Mouse (Mus musculus) 416B (cell line): ENCODE results near the gene Cdk5rap2.

Experiments used
- DNase-seq: peaks from one replicate; pipeline ENCODE4 v3.0.0; 2011; ENCODE audit warnings: low read depth

The Cdk5rap2 gene

GRCm38 (mm10) chr4:70260419-70260807, 149.8 kb downstream of the Cdk5rap2 start:
- DNase-seq: no peak

GRCm38 (mm10) chr4:70259726-70260418, 150.4 kb downstream of the Cdk5rap2 start:
- DNase-seq: peak; percentile 25

DNA sequence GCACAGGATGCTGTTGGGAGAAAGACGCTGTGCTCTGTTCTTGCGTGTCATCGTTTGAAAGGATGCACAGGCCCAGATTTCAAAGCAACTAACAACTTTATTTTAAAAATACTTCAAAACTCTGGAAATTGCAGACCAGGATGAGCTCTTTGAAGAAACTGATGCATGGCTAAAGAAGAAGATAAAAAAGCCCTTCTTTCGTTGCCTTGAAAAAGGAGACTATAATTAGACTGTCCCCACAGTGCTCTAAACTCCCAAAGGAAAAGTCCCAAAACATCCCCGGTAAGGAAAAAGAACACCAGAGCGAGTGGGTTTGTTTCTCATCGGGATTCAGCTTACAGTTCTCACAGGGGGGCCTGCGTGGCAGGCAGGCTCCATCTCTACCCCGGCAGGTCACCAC, 151.4 kb downstream of the Cdk5rap2 start:
- DNase-seq: no peak

- no peak for DNase-seq
These were observed 152.0 kb downstream of the Cdk5rap2 start for GRCm38 (mm10) chr4:70258205-70258604.

DNA sequence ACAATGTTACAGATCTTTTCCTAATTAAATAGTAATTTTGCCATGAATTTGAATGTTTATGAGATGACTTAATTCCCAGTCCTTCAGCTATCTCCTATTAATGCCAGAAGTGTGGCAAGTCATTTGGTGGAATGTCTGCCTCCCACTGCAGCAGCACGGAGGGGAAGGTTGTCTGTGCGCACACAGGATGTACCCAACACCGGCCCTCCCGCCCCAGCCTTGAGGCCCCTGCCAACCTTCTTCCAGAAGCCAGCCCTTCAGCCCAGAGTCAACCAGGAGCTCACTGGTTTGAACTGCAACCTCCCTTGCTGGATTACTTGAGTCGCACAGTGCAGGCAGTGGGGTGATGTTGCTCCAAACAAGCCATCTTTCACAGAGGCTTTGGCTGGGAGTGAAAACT, 158.5 kb downstream of the Cdk5rap2 start:
- DNase-seq: no peak

- DNase-seq: no peak
These were observed 164.5 kb downstream of the Cdk5rap2 start for GRCm38 (mm10) chr4:70245706-70246105.

DNA sequence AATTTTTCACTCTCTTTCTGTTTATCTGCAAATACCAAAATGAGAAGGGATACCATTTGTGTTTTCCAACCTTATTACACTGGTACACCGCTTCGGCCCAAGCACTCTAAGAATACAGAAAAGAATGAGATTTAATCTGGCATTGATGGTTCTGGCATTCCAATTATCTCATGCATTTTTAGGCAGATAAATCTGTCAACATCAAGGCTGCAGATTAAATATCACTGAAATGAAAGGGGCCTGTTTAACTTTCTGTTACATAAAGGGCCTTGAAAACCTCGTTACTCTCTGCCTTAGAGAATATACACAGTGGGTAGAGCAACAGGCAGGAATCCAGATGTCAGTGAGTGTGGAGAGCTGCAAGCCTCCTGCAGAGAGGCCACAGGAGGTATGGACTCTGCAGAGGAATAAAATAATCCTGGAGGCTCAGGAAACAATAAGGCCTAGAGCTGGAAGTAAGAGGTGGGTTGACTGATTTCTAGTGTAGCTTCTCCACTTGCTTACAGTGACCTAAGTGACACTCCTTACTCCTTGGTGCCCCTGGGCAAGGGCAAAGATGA, 166.6 kb downstream of the Cdk5rap2 start:
- no peak for DNase-seq

GRCm38 (mm10) chr4:70239731-70240130, 170.5 kb downstream of the Cdk5rap2 start:
- no peak for DNase-seq

GRCm38 (mm10) chr4:70238862-70239261, 171.4 kb downstream of the Cdk5rap2 start:
- DNase-seq: no peak

DNA sequence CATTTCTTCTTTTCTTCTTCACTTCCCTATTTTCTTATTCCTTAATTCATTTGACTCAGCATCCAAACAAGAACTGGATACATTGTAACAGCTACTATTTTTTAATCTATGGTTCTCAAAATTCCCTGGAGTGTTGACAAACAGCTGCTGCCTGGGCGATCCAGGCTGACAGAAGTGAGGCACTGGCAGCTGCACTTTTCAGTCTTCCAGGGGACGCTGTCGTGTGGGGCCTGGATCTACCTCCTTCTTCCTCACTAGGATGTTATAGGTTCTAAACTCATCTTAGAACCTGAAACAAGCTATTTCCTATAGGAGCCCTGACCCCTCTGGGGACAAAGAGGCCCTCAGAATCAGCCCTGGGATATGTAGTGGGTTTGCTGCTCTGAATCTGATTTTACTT, 177.9 kb downstream of the Cdk5rap2 start:
- DNase-seq: no peak

DNA sequence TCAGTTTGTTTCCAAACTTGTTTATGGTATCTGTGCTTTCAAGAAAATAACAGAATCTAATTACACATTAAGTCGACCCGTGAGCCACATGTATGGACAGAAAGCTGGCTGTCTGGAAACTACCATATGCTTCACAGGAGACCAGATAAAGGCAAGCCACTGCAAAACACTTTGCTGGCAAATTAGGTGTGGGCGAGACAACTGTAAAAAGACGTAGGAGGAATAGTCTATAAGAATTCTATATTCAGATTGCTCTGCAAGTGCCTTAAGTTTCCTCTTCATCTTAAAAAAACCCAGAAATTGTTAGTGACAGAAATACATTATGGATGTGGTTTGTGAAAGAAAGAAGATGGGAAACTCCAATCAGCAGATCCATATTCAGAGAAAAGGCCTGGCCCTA, 180.4 kb downstream of the Cdk5rap2 start:
- DNase-seq: no peak

DNA sequence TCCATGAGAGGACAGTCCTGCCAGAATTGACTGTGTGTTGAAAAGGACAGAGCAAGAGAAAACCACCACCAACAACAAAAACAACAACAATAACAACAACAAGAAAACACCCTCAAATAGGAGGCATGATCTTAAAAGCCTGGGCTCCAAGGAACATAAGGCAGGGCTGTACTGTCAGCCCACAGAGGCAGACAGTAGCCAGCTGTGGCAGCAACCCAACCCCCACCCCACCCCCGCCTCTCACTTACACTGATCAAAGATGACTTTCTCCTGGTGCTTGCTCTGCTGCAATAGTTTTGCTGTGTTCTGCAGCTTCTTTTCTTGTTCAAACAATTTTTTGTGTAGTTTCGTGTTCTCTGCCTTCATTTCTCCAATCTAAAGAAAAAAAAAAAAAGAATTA, 181.9 kb downstream of the Cdk5rap2 start:
- no peak for DNase-seq

DNA sequence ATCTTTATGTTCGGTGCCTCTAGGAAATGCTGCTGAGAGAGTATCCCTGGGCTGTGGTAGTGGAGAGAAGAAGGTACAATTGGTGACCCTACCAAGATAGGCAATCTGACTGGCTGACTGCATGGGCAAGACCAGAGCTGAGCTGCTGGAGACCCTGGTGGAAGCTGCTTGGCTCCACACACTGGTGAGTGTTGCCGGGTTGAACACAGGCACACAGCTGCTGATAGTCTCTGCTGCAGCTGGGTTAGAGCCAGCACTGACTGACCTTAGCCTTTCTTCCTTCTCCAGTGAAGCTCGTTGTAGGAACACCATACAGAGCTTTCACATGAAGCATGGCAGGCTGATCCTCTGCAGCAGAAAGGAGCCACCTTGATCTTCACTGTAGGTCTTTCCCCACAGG, 182.6 kb downstream of the Cdk5rap2 start:
- no peak for DNase-seq

DNA sequence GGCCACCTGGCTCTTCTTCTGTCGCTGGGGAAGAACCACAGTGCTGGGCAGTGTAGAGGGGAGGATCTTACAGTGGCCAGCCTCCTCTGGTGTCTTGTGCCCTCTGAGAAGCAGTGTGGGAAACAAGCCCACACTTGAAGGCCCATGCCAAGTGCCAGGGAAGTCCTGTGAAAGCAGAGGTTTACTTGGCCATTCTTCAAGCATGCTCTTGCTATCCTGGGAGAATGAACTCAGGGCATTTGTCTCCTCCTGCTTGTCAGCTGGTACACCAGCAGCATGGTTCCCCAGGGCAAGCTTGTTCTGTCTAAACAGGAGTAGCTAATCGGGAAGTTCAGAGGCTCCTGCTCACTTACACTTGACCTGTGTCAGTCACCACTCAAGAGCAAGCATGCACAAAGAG, 185.7 kb downstream of the Cdk5rap2 start:
- DNase-seq: no peak

DNA sequence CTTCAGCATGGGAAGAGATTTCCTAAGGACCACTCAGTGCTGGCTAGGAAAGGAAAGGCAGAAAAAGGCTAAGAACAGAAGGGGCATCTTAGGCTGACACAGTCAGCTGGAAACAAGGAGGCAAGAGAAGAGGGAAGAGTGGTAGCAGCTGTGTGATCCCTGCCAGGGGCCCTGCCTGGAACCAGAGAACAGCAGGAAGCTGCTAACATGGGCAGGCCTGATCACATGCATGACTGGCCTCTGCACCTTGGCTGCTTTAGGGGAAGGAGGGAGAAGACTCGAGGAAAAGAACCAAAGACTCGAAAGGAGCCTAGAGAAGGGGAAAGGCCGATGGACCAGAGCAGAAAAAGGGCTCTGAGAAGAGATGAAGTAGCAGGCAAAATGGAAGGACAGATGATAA, 188.4 kb downstream of the Cdk5rap2 start:
- DNase-seq: no peak

- DNase-seq: peak; percentile 5
These were observed 188.9 kb downstream of the Cdk5rap2 start for GRCm38 (mm10) chr4:70221370-70221769.

DNA sequence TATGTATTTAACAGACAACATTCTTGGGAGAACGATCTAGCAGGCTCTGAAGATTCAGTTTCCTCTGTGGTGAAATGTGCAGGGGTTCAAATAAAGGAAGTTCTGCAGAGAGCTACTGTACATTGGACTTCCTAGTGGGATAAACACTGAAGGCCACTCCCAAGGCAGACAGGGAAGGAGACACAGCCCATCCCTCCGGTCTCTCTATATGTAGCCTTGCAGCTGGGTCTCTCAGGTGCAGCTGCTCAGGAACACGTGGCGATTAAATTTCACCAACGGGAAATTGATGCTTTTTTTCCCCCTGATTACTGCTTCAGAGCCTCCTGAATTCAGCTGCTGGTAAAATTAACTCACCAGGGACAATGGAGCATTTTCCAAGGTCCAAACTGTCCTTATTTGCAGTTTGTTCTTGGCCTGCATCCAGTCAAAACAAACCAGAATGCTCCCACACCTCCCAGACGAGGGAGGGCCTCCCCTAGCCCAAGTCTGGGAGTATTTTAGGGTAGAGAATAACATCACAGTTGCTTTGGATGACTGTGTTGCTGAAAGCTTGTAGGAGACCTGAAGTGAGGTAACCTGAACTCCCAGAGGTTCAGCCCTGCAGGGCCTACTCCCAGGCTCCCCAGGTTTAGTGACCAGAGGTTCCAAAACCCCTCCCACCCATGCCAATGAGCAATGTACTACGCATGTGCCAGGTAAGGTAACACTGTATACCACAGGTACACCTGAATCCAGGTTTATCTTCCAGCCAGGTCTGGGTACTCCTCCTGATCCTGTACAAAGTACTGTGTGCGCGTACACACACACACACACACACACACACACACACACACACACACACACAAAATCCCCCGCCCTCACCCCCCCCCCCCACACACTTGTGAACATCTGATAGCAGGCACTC, 189.7 kb downstream of the Cdk5rap2 start:
- no peak for DNase-seq

- DNase-seq: no peak
These were observed 190.5 kb downstream of the Cdk5rap2 start for GRCm38 (mm10) chr4:70219776-70220175.

GRCm38 (mm10) chr4:70185971-70186370, 224.3 kb downstream of the Cdk5rap2 start:
- DNase-seq: no peak
